Mouse (Mus musculus) stomach, postnatal 0 days (tissue): Measurements from ENCODE around the gene Ccdc62. TPM values are rescaled to one million over a fixed set of nuclear protein-coding genes. Genes with fewer than 3 reads are reported as not detected.

Source experiments
- ATAC-seq: fragments of 200-750 bp; cut with Nextera tagmentation; 2 replicates; pipeline ENCODE4 v1.8.0; 2017; ENCODE audit not compliant: low FRiP score, low TSS enrichment
- DNase-seq: peaks from one replicate; pipeline ENCODE4 v3.0.0-alpha.2; 2016; ENCODE audit warnings: low spot score
- H3K27ac ChIP-seq: fragments of 300-500 bp; sonication (generic); replicated peaks from 2 replicates; pipeline ENCODE4 v1.5.1; 2014; ENCODE audit warnings: mild to moderate bottlenecking, control low read depth
- H3K27me3 ChIP-seq: fragments of 300-500 bp; sonication (generic); 2 replicates; pipeline ENCODE4 v1.6.1; 2014; ENCODE audit warnings: low read length; ENCODE audit not compliant: control insufficient read depth, insufficient read depth
- H3K36me3 ChIP-seq: fragments of 300-500 bp; sonication (generic); 2 replicates; pipeline ENCODE4 v1.6.1; 2014; ENCODE audit warnings: low read length, mixed read lengths; ENCODE audit not compliant: control insufficient read depth, insufficient read depth
- H3K4me1 ChIP-seq: fragments of 300-500 bp; sonication (generic); replicated peaks from 2 replicates; pipeline ENCODE4 v1.6.1; 2014; ENCODE audit warnings: antibody characterized with exemption; ENCODE audit not compliant: control insufficient read depth, insufficient read depth
- H3K4me2 ChIP-seq: fragments of 300-500 bp; sonication (generic); replicated peaks from 2 replicates; pipeline ENCODE4 v1.6.1; 2014; ENCODE audit warnings: low read depth, mild to moderate bottlenecking, control low read depth, moderate library complexity
- H3K4me3 ChIP-seq: fragments of 300-500 bp; sonication (generic); 2 replicates; pipeline ENCODE4 v1.5.1; 2014; ENCODE audit warnings: low read depth, low read length, control low read depth
- H3K9ac ChIP-seq: fragments of 300-500 bp; sonication (generic); 2 replicates; pipeline ENCODE4 v1.6.1; 2014; ENCODE audit warnings: mild to moderate bottlenecking, low read length, control low read depth, mixed read lengths
- H3K9me3 ChIP-seq: fragments of 300-500 bp; sonication (generic); 2 replicates; pipeline ENCODE4 v1.6.1; 2016; ENCODE audit warnings: low read length; ENCODE audit not compliant: control insufficient read depth
- CTCF ChIP-seq: IDR thresholded peaks from 2 replicates; pipeline ENCODE4 v1.5.1; 2016; ENCODE audit warnings: antibody characterized with exemption, low read depth, mild to moderate bottlenecking, moderate library complexity
- EP300 ChIP-seq: optimal IDR thresholded peaks from 2 replicates; pipeline ENCODE3; 2016; ENCODE audit warnings: antibody characterized with exemption
- WGBS: fragments of 180-500 bp; shearing (Covaris S2); extraction: QIAGEN DNeasy Blood & Tissue Kit; methylation state at CpG from one replicate; pipeline ENCODE4 v1.1.7; 2014; 5-methylcytosine and 5-hydroxymethylcytosine counted together
- polyA plus RNA-seq: library from polyadenylated mRNA; unstranded; fragments of >200 nt; fragmentation: Nextera tagmentation; extraction: Ambion mirVana; gene quantifications from 2 replicates; pipeline ENCODE4 v1.2.1, GENCODE M21; 2015

The Ccdc62 gene
- polyA plus RNA-seq: 5.4 TPM in 2 replicates

DNA sequence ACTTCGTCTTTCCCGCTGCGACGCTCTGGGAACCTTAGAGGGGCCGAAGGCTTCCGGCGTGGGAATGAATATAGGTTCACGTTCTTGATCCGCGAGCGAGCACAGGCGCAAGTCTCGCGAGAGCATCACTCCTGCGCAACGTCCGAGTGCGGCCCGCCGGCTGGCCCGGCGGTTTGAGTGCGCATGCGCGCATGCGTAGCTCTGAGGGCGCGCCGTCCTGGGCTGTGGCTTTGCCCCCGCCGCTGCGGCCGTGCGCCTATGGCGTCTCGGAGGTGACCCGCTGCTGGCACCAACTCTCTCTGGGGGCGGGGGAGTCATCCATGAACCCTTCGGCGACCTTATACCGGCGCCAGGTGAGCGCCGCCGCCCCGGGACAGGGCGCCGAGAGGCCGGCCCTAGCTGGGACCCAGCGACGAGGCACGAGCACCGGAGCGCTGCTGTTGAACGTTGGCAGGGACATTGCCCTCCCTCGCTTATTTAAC is at the start of gene Ccdc62:
Gene Ccdc62, plus strand, starts transcription at position 172 of the 482 bp plus-strand sequence.
- H3K9me3 ChIP-seq: no peaks in the 10 kb centered on the region
- ATAC-seq: peak; percentile 97
- peaks cover 5% of the 10 kb centered on the region for H3K36me3 ChIP-seq
- under 1% methylated on average over 56 of the region's 56 CpGs for WGBS
- no peaks in the 10 kb centered on the region for H3K4me1 ChIP-seq
- H3K4me2 ChIP-seq: peak within 1 kb of the TSS; percentile 80
- TF ChIP-seq EP300 (peak; percentile 89), CTCF (no peak)
- H3K27me3 ChIP-seq: no peaks in the 10 kb centered on the region
- peak within 1 kb of the TSS; percentile 77 for H3K4me3 ChIP-seq
- H3K9ac ChIP-seq: peak within 1 kb of the TSS; percentile 94
- peak within 1 kb of the TSS; percentile 88 for H3K27ac ChIP-seq
- DNase-seq: peak; percentile 95

DNA sequence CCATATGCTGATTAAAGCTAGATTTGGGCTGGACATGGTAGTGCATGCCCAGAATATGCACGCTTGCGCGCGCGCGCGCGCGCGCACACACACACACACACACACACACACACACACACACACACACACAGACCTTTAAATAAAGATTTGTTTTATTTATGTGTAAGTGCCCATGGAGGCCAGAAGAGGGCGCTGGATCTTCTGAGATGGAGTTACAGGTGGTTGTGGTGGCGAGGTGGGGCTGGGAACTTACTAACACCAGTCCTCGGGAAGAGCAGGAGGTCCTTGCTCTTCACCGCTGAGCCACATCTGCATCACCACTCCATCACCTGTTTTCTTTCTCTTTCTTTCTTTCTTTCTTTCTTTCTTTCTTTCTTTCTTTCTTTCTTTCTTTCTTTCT is 49.7 kb upstream of the Ccdc62 start:
- ATAC-seq: no peak
- WGBS: 80% methylated on average over 14 of the region's 14 CpGs
- no peak overlapping the region for H3K4me3 ChIP-seq
- H3K36me3 ChIP-seq: no peaks in the 10 kb centered on the region
- no peaks in the 10 kb centered on the region for H3K27me3 ChIP-seq
- DNase-seq: no peak
- no peak overlapping the region for H3K27ac ChIP-seq
- no peaks in the 10 kb centered on the region for H3K9me3 ChIP-seq
- H3K4me1 ChIP-seq: peaks cover 9% of the 10 kb centered on the region; the same call in 1 of the 2 replicates
- H3K9ac ChIP-seq: no peak overlapping the region
- TF ChIP-seq EP300: no peak
- peak; percentile 51 for TF ChIP-seq CTCF
- no peak overlapping the region for H3K4me2 ChIP-seq

GRCm38 (mm10) chr5:123883891-123884290 is 46.6 kb upstream of the Ccdc62 start:
- Histone ChIP-seq H3K9ac (0 out of 2 replicates have a peak overlapping the region, but pooled peaks have one; percentile 31), H3K4me1 (0 out of 2 replicates have a peak, but pooled peaks cover 5% of the 10 kb centered on the region), H3K4me2 (no peak overlapping the region), H3K36me3 (no peaks in the 10 kb centered on the region), H3K9me3 (no peaks in the 10 kb centered on the region), H3K4me3 (no peak overlapping the region), H3K27me3 (no peaks in the 10 kb centered on the region), H3K27ac (peak overlapping the region; percentile 1; the same call in 1 of the 2 replicates)
- DNase-seq: no peak
- no peak for TF ChIP-seq EP300
- no peak for TF ChIP-seq CTCF
- 71% methylated on average over 7 of the region's 7 CpGs for WGBS
- no peak for ATAC-seq

GRCm38 (mm10) chr5:123884332-123884731 is 46.1 kb upstream of the Ccdc62 start:
- Histone ChIP-seq H3K4me3 (no peak overlapping the region), H3K9ac (0 out of 2 replicates have a peak overlapping the region, but pooled peaks have one; percentile 31), H3K4me1 (0 out of 2 replicates have a peak, but pooled peaks cover 3% of the 10 kb centered on the region), H3K9me3 (no peaks in the 10 kb centered on the region), H3K36me3 (no peaks in the 10 kb centered on the region), H3K4me2 (no peak overlapping the region), H3K27me3 (no peaks in the 10 kb centered on the region), H3K27ac (peak overlapping the region; percentile 1; the same call in 1 of the 2 replicates)
- TF ChIP-seq CTCF: no peak
- TF ChIP-seq EP300: no peak
- no peak for ATAC-seq
- WGBS: 52% methylated on average over 10 of the region's 10 CpGs
- peak; percentile 45 for DNase-seq

- no peak overlapping the region for H3K27ac ChIP-seq
- no peak for TF ChIP-seq CTCF
- no peak for TF ChIP-seq EP300
- ATAC-seq (no peak), DNase-seq (no peak)
- no peak overlapping the region for H3K4me3 ChIP-seq
- H3K9ac ChIP-seq: no peak overlapping the region
- no peaks in the 10 kb centered on the region for H3K4me1 ChIP-seq
- no peak overlapping the region for H3K4me2 ChIP-seq
- 60% methylated on average over 3 of the region's 3 CpGs for WGBS
- no peaks in the 10 kb centered on the region for H3K27me3 ChIP-seq
- H3K36me3 ChIP-seq: no peaks in the 10 kb centered on the region
- H3K9me3 ChIP-seq: no peaks in the 10 kb centered on the region
Measured at GRCm38 (mm10) chr5:123886365-123886764, 44.1 kb upstream of the Ccdc62 start.

DNA sequence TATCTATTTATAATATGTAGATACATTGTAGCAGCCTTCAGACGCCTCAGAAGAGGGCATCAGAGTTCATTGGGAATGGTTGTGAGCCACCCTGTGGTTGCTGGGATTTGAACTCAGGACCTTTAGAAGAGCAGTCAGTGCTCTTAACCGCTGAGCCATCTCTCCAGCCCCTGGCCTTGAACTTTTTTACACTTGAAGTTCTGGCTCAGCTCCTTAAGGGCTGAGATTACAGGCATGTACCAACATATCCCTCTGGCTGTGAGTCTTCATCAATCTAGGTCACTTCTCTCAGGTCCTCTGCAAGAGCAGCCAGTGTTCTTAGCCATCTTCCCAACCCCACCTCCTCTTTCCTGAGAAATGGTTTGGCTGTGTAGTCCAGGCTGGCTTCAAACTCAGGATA is 40.2 kb upstream of the Ccdc62 start:
- Histone ChIP-seq H3K4me2 (no peak overlapping the region), H3K4me1 (no peaks in the 10 kb centered on the region), H3K4me3 (no peak overlapping the region), H3K27me3 (no peaks in the 10 kb centered on the region), H3K9me3 (no peaks in the 10 kb centered on the region), H3K36me3 (no peaks in the 10 kb centered on the region), H3K9ac (no peak overlapping the region), H3K27ac (no peak overlapping the region)
- WGBS: 59% methylated on average over 2 of the region's 2 CpGs
- TF ChIP-seq CTCF (no peak), EP300 (no peak)
- ATAC-seq (no peak), DNase-seq (no peak)
